Mouse (Mus musculus) cerebellum, postnatal 14 days (tissue): Measurements from ENCODE around the gene C1ql1.
A peak's percentile ranks its signal among the peaks of the same experiment; 100 is the strongest.
"Not testable (repeated sequence)": the region's sequence is repeated elsewhere in the genome, so short reads cannot be mapped to it uniquely, and the experiment has no call there.

ENCODE experiments used
- DNase-seq, 2 experiments: peaks; one replicate each; pipeline ENCODE4 v3.0.0; 2021; ENCODE audit warnings: mixed read lengths in 2 of 2

C1ql1 gene

DNA sequence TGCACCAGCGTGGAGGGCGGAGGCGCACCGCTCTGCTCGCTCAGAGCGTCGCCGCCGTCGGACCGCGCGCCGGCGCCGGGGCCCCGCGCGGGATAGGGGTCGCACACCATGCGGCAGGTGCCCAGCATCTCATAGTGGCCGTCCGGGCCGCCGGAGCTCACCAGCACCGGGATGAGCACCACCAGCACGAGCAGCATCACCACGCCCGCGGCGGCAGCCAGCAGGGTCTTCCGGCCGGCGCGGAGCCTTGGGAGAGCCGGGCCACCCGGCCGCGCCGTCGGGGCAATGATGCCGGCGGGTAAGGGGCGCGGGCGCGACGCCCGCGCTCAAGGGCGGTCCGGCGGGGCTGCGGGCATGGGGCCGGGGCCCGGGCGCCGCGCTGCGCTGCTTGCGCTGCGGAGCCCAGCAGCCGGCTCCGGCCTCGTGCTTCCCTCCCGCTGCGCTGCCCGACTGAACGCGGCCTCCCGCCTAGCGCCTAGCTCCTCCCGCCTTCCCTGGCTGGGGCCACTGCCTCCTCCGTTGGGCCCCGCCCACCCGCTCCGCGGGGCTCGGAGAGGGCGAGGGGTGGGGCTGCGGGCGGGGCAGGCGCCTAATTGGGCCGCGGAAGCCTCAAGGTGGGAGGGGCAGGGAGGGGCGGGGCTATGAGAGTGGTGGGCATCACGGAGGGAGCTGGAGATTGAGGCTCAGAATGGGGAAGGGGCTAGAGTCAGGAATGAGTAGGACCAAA, at the start of gene C1ql1:
Gene C1ql1 (minus strand): TSS at position 424 of the 727 bp plus-strand sequence.
- DNase-seq: peak; percentile 79

GRCm38 (mm10) chr11:102994952-102995351, 48.5 kb upstream of the C1ql1 start:
- DNase-seq: peak in 1 of 2 experiments; percentile 13

DNA sequence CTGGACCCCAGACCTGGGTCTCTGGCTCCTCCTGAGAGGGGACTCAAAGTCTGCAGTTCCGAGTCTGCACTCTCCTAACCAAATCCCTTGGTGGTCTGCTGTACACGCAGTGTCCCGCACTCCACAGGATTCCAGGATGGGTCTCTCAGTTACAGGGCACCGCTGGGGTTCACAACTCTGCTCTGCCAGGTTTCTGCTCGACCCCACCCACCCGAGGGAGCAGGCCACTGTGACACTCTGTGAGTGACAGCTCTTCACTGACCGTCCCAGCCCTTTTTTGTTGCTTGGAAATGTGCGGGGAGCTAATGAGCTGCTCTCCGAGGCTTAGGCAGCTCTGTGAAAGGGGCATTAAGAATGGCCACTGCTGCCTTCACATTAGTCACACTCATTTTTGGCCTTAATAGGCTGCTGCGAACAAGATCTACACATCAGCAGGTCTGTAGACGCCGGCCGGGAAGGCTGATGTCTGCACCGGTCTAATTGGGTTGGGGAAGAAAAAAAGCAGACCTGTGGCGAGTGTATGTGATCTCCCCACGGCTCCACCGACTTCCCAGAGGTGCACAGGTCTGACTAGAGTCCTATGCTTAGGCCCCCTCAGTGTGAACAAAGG, 47.0 kb upstream of the C1ql1 start:
- peak in 1 of 2 experiments; percentile 14 for DNase-seq

DNA sequence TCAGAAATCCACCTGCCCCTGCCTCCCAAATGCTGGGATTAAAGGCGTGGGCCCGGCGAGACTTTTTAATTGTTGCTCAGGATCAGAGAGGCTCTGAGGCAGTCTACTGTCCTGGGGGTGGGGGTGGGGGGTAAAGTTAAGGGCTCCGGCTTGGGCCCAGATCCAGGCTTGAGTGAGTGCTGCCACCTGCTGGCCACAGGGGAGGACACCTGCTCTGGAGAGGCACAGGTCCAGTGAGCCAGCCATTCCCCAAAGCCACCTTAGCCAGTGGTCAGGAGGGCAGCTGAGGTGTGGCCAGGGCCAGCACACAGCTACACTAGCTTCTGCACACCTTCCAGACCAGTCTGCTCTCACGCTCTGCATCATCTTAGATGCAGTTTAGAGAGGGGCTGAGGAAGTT, 46.5 kb upstream of the C1ql1 start:
- peak; percentile 87 to 92 for DNase-seq

- DNase-seq: peak in 1 of 2 experiments; percentile 13
These were observed 45.2 kb upstream of the C1ql1 start for GRCm38 (mm10) chr11:102991681-102992080.

GRCm38 (mm10) chr11:102990152-102990663, 43.7 kb upstream of the C1ql1 start:
- peak; percentile 52 to 69 for DNase-seq

DNA sequence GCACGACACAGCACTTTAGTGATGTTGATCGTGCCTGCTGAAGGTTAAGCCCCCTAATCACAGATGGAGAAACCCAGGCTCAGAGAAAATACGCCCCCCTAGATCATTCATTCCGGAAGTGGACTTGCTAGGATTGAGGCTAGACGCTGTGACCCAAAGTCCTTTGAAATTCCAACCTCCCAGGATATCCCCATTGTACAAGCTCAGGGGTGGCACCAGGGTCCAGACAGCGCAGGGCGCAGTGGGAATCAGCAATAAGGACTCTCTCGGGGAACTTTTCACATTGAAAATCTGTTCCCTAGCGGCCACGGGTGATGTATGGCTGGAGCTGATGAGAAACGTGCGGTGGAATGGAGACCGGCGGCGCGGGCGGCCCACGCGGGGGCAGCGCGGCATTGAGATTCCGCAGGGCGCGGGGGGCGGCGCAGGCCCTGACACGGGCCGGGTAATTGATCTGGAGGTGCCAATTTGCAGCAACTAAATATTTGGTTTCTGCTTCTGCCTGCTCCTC, 43.2 kb upstream of the C1ql1 start:
- peak in 1 of 2 experiments; percentile 45 for DNase-seq

DNA sequence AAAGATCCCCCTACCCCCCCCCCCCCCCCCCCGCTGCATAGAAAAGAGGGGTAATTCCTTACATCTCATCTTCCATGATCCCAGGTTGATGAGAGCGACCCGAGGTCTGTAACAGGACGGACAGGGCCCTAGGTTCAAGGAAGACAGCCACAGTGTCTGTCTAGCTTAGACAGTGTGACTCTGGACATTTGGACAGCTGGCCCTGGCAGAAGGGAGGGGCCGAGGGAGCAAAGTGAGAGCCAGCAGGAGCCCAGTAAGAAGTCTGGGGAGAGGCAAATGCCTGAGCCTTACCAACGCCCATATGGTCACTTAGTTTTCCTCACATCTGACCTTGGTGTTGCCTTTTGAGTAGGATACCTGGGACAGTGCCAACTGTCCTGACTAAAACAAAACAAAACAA, 38.7 kb upstream of the C1ql1 start:
- no peak for DNase-seq

- no peak for DNase-seq
These were observed 38.1 kb upstream of the C1ql1 start for GRCm38 (mm10) chr11:102984615-102985014.

- peak in 1 of 2 experiments; percentile 52 for DNase-seq
These were observed 37.6 kb upstream of the C1ql1 start for GRCm38 (mm10) chr11:102984086-102984485.

DNA sequence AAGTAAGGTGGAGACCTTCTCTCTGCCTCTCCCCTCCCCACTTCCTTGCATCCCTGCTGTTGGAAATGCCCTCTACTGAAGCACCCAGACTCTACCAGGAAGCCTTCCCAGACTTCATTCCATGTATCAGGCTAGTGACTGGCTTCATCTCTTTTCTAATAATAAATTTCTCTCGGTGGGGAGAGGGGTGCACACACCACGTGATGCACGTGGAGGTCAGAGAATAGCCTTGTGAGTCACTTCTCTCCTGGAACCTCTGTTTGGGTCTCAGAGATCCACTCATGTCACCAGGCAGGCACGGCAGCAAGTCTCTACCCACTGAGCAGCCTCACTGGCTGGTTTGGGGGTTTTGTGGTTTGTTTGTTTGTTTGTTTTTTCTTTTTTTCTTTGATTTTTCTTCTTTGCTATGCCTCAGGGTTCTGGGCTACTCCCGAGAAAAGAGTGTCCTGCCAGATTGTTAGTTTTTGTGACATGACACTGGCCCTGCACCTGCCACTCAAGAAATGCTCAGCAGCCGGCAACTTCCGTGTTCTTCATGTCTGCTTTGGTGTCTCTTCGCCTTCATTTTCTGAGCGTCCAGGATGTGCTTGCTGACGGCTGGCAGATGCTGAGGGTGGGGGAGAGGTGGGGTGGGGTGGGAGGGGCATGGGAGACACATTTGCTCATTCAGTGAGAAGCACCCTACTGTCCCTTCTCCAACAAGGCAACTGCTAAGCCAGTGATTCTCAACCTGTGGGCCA, 34.8 kb upstream of the C1ql1 start:
- DNase-seq: no peak

DNA sequence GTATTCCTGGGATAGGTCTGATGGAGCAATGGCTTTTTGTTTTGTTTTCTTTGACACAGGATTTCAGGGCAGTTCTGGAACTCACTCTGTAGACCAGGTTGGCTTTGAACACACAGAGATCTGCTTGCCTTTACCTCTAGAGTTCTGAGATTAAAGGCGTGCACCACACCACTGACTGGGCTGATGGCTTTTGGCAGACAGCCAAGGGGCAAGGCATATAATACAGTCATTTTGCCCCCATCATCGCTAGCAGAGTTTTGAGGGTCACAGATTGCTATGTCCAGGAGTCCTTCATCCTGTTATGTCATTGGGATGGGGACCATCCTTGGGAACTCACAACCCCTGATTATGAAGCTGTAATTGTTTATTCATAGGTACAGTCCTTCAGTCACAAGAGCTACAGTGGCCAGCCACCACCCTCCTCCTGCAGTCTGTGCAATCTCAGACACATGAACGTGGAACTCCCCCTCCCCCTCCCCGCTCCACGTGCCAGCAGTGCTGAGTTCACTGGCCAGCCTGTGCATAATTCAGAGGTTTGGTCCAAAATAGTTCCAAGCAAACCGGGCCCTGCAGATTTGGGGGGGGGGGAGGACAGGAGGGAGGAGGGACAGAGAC, 31.7 kb upstream of the C1ql1 start:
- peak in 1 of 2 experiments; percentile 78 for DNase-seq

DNA sequence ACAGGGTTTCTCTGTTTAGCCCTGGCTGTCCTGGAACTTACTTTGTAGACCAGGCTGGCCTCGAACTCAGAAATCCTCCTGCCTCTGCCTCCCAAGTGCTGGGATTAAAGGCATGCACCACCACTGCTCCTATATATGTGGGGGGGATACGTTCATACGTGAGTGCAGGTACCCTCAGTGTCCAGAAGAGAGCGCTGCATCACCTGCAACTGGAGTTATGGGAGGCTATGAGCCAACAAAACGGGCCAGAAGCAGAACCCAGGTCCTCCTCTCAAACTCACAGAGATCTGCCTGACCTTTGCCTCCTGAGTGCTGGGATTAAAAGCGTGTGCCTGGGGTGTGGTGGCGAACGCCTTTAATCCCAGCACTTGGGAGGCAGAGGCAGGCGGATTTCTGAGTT, 29.5 kb upstream of the C1ql1 start:
- not testable (repeated sequence) for DNase-seq

DNA sequence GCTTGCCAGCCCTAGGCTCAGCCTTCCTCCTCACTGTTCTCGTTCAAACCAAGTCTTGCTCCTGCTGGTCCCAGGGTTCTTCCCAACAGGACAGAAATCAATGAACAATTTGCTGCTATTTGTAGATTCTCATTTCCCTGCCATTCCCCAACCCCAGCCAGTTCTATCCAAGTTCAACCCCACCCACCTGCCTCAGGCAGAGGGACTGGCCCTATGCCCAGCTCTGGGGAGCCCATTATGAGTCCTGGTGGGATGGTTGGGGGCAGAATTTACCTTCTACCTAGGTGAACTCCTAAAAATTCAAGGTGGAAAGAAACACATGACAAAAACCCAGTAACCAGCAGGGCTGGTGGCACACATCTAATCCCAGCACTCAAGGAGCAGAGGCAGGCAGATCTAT, 25.8 kb upstream of the C1ql1 start:
- peak in 1 of 2 experiments; percentile 37 for DNase-seq

DNA sequence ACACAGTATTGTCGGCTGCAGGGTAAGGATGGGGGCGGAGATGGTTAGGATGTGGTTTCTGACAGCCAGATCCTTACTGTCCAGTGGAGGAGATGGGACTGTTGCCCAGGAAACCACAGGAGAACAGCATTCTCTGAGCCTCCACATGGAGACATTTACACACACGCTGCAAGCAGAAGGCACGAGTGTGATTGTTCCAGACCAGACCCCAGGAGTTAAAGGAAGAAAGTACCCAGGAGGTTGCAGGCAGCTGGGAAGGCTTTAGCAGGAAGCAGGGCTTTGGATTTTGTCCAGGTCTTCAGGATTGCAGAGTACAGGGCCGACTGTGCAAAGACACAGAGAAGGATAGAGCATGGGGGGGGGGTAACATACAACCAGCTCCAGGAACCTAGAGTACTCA, 25.1 kb upstream of the C1ql1 start:
- peak; percentile 66 to 72 for DNase-seq

DNA sequence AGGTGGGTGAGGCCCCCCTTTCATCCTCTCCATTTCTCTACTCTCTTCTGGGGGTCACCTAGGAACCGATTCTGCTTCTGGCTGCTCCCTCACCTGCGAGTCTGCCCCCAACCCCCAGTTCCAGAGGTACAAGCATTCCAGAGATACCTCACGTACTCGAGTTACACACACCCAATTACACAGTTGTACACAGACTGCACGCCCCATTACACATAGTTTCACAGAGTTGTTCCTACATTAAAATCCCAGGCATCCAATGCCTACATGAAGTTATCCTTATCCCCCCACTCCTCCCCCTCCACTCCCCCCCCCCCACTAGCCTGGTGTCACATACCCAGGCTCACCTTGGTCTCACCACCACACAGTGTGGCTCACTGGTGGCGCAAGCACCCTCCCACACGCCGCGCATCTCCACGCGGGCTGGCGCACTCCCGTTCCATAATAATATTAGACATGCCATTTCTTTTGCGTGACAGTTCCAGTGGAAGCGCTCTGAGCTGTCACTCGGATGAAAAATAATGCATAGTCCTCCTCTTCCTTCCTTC, 18.1 kb upstream of the C1ql1 start:
- no peak for DNase-seq

DNA sequence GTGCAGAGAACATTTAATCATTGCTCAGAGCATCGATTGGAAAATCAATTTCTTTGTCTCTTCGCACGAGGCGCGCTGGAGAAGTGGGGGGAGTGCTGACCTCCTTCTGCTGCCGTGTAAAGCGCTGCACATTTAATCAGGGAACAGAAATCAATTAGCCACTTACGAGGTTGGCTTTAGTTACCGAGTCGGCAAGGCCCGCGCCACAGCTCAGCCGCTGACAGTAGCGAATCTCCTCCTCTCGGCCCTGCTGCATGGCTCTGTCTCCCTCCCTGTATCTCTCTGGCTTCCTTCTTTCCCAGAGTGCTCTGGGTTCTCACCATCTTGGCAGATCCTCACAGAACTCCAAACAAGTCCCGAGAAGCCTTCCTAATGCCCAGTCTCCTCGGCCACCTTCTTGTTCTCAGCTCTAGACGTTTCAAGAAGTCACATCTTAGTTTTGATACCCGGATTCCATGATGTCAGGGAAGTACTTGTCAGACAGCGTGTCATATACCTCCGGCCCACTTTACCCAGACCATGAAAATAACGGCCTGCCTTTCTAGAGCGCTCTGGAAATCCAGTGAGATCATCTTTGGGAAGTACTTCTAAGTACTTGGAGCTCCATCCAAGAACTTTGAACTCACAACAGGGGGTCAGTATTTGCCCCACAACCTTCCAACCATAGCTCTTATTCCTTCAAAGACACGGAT, 17.5 kb upstream of the C1ql1 start:
- peak in 1 of 2 experiments; percentile 27 for DNase-seq

GRCm38 (mm10) chr11:102963246-102963854, 16.9 kb upstream of the C1ql1 start:
- no peak for DNase-seq

DNA sequence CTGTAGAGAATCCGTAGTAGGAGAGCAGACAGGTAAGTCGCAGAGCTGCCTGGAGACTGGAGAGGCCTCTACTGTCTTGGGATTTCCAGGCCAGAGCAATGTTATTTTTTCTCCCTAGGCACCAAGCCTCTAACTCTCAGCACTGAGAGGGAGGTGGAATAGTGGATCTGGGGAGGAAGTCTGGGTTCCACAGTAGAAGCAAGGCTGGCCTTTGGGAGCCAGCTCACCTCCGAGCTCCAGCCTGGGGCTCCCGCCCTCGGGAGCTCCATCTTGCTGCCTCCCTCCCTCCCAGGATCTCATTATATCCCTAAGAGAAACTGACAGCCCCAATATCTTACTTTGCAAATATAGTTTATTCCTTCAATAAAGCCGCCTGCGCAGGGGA, 16.4 kb upstream of the C1ql1 start:
- no peak for DNase-seq

DNA sequence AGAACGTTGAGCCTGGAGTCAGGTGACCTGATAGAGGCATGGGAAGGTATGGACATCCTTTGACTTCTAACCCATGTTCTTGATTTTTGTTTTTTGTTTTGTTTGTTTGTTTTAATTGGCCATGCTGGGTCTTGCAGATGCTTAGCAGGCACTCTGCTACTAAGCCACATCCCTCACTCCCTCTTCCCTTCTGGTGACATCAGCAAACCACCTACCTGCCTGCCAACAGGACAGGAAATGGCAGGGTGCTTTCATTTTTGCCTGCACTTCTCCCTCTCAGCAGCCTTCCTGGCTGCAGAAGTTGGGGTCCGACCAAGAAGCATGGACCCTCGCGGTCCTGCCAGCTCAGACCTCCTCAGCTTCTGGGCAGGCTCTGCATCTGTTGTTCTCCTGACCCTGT, 14.6 kb upstream of the C1ql1 start:
- DNase-seq: no peak

DNA sequence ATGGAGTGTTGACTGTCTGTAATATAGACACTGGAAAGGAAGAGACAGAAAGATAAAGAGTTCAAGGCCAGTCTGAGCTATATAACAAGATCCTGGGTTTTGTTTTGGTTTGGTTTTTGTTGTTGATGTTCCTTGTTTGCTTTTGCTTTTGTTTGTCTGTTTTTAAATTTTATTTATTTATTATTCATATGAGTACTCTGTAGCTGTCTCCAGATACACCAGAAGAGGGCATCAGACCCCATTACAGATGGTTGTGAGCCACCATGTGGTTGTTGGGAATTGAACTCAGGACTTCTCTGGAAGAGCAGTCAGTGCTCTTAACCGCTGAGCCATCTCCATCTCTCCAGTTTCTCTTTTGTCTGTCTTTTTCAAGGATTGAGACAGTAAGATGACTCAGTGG, 12.4 kb upstream of the C1ql1 start:
- no peak for DNase-seq
